Mouse (Mus musculus): ENCODE measurements at regions not wholly inside any gene's neighbourhood (a gene's known extent, or its start where the extent isn't known, plus 50 kb on each side); places are given as distances from the start of the nearest gene placed in this dataset.
A peak's percentile ranks its signal among the peaks of the same experiment; 100 is the strongest.

DNA sequence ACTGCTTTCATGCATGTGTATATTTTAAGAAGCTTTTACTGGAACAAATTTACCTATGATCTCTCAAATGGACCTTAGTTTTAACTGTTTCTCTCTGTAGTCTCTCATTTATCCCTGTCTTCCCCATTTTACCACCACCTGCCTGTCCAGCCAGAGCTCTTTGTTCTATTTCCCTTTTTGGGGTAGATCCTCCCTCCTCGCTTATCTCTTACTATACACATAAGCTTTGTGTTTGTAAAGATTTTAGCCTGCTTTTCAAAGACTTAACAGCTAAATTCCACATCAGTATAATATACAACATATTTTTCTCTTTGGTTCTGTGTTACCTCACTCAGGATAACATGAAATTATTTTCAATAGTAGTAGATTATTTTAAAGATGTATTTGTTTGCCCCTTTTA lies 961.9 kb downstream of the Slitrk1 start:
- DNase-seq, result no peak

DNA sequence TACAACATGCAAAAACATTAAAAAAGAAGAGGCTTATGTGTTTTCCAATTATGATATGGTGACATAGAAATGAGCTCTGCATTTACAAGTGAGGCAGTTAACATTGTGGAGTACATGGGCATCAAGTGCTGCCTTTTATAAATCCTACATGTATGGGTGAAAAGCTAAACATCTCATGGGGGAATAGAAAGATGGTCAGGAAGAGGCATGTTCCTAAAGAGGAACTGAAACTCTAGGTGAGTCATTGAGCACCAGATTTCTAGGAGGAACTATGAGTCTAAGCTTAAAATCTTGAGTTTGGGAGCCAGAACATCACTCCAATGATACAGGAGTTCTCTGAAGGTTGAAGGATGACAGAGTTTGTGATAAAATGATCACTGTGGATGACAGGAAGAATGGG lies 1010.2 kb downstream of the Slitrk1 start:
- DNase-seq, result no peak

DNA sequence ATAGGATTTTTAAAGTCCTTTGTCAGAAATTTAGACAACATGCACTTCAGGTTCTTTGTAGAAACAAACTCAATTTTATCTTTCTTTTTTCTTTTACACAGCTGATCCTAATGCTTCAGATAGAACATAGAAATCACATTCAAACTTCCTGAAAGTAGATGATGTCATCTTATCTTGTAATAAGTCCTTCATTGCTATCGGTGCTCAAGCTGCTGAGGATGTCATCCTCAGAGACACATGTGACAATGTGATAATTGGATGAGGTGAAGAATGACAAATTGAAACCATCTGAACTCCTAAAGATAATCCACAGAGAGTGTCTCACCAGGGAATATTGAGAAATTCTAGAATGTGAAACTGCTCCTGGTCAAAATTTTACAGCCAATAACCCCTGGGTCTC lies 1012.1 kb downstream of the Slitrk1 start:
- DNase-seq, result no peak

DNA sequence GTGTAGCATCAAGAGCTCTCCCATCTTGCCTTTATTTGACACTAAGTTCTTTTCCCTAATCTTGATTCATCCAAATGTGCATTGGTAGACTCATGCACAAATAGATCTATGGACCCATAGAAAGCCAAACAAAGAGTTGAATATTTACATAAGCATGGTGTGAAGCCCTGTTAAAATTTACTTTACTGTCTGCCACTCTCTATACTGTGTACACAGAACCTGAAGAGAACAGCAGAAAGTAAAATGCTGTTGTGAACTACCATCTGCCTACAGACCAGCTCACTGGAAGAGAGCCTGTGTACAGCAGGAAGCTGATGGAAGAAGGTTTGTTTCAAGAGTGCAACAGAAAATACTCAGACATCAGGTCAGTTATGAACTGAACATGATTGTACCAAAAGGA lies 1053.1 kb downstream of the Slitrk1 start:
- no peak for DNase-seq

DNA sequence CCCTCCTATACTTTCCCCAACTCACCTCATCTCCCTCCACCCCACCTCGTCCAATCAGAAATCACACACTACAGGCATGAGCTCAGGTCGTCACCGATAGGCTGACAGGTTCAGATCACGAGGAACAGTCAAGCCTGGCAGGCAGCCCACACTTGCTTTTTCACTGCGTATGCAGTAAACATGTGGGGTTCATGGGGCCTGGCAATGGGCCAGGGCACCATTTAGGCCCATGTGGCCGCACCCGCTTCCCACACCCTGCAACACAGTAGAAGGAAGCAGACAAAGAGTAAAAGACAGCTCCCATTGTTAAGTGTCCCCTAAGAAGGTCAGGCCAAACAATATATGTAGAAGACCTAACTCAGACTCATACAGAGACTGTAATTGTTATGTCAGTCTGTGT lies 1064.3 kb downstream of the Slitrk1 start:
- DNase-seq, result peak in 1 of 2 experiments; percentile 35

DNA sequence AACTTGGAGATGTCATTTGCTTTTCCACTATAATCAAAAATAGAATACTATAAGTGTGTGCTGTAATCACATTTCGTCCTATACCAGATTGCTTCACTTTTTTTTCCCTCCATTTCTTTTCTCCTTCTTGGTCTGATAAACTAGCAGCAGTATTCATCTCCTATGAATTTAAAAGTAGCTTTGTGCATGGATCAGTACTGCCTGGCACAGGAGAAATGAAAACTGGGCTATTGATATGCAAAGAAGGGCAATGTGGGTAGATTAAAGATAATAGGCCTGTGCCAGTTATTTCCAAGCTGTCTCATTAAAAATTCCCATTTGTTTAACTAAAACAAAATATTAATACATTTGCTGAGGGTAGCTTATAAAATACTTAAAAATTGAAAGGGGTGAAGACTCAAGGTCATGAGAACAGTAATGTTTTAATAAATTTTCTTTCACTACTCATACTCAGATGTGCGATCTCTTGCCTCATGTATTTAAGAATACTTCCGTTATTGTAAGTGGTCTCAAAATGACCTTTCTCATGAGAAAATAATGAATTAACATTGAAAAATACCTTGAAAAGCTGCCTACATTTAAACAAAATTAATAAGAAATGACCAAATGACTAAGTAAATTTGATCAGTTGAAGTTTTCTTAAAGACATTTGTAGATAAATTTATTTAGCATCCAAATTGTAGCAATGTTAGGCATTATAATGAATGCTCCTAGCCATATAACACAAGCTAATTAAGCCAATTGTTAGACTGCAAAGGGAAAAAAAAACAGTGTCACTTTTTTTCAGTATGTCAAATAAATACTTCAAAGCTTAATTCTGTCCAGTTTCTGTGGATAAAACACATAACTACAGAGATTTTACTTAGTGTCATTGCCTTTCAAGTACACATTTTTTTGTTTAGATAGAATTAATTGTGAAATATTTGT lies 1068.4 kb downstream of the Slitrk1 start:
- no peak for DNase-seq

DNA sequence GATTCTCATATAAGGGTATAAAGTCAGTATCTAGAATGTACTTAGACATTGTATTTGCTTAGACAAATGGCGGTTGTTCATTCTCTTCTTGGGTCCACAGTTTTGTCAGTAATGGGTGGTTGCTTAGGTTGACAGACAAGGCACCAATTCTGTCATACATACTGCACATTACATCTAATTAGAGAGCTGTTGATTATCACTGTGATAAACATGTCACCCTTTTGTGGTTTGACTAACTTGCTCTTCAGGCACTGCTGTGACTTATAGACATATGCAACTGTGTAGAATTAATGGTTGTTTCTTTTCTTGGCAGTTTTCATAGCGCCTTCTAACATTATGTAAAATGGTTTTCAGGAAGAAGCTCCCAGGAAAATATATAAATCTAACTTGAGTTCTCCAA lies 1069.4 kb downstream of the Slitrk1 start:
- no peak for DNase-seq

DNA sequence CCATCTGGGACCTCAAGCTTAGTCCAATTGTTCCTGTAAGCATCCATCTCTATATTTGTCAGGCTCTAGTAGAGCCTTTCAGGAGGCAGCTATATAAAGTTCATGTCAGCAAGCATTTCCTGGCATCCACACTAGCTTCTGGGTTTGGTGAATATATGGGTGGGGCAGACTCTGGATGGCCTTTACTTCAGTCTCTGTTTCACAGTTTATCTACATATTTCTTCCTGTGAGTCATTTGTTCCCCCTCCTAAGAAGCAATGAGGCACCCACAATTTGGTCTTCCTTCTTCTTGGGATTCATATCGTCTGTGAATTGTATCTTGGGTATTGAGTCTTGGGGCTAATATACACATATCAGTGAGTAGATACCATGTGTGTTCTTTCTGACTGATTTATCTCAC lies 1081.0 kb downstream of the Slitrk1 start:
- no peak for DNase-seq

DNA sequence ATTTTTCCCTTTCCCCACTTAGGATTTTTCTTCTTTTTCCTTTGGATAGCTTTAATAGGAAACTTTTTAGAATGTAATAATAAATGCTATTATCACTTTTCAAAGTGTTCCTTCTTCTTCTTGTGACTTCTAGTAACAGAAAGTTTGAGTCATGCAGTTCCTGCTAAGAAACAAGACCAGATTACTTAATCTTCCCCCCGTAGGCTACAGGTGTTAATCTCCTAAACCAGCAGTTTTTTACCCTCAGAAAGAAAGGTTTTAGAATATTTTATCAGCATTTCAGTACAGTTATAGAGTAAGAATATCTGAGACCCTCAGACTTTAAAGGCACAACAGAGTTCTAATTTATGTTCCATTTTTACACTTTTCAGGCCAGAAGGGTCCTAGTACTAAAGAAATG lies 1128.7 kb downstream of the Slitrk1 start:
- no peak for DNase-seq

Data from kidney, postnatal 25 days (tissue).